Mouse (Mus musculus) embryonic facial prominence, embryonic 14.5 days (tissue): ENCODE data around the gene Ptprg. TPM values are rescaled to one million over a fixed set of nuclear protein-coding genes. Genes with fewer than 3 reads are reported as not detected.

Experiments
- ATAC-seq: fragments of 200-750 bp; cut with Nextera tagmentation; 2 replicates; pipeline ENCODE4 v1.8.0; 2017; ENCODE audit warnings: low read depth, moderate number of reproducible peaks, moderate TSS enrichment
- DNase-seq: peaks from one replicate; pipeline ENCODE4 v3.0.0-alpha.2; 2015; ENCODE audit warnings: low spot score
- H3K27ac ChIP-seq: fragments of 300-500 bp; sonication (generic); replicated peaks from 2 replicates; pipeline ENCODE4 v1.5.1; 2014; ENCODE audit warnings: low read depth, mild to moderate bottlenecking, low read length, moderate library complexity
- H3K27me3 ChIP-seq: fragments of 300-500 bp; sonication (generic); replicated peaks from 2 replicates; pipeline ENCODE4 v1.6.1; 2014; ENCODE audit warnings: low read length; ENCODE audit not compliant: control insufficient read depth, insufficient read depth
- H3K36me3 ChIP-seq: fragments of 300-500 bp; sonication (generic); 2 replicates; pipeline ENCODE4 v1.6.1; 2014; ENCODE audit warnings: low read length, mixed read lengths; ENCODE audit not compliant: control insufficient read depth, insufficient read depth
- H3K4me1 ChIP-seq: fragments of 300-500 bp; sonication (generic); 2 replicates; pipeline ENCODE4 v1.6.1; 2014; ENCODE audit warnings: antibody characterized with exemption, low read length; ENCODE audit not compliant: control insufficient read depth, insufficient read depth
- H3K4me2 ChIP-seq: fragments of 300-500 bp; sonication (generic); 2 replicates; pipeline ENCODE4 v1.6.1; 2014; ENCODE audit warnings: low read depth, mild to moderate bottlenecking, low read length, moderate library complexity, mixed read lengths
- H3K4me3 ChIP-seq: fragments of 300-500 bp; sonication (generic); 2 replicates; pipeline ENCODE4 v1.5.1; 2014; ENCODE audit warnings: low read depth, mild to moderate bottlenecking, low read length
- H3K9ac ChIP-seq: fragments of 300-500 bp; sonication (generic); 2 replicates; pipeline ENCODE4 v1.6.1; 2014; ENCODE audit warnings: low read depth, mild to moderate bottlenecking, low read length, moderate library complexity, mixed read lengths
- H3K9me3 ChIP-seq: fragments of 300-500 bp; sonication (generic); 2 replicates; pipeline ENCODE4 v1.6.1; 2016; ENCODE audit warnings: low read length; ENCODE audit not compliant: control insufficient read depth
- WGBS: fragments of 180-500 bp; shearing (Covaris S2); extraction: QIAGEN DNeasy Blood & Tissue Kit; methylation state at CpG from one replicate; pipeline ENCODE4 v1.1.7; 2014; 5-methylcytosine and 5-hydroxymethylcytosine counted together
- polyA plus RNA-seq: library from polyadenylated mRNA; unstranded; fragments of >200 nt; fragmentation: Nextera tagmentation; extraction: Ambion mirVana; gene quantifications from 2 replicates; pipeline ENCODE4 v1.2.1, GENCODE M21; 2014

The Ptprg gene
- polyA plus RNA-seq, 1 experiment from 2014 or later, result 23.5 TPM

DNA sequence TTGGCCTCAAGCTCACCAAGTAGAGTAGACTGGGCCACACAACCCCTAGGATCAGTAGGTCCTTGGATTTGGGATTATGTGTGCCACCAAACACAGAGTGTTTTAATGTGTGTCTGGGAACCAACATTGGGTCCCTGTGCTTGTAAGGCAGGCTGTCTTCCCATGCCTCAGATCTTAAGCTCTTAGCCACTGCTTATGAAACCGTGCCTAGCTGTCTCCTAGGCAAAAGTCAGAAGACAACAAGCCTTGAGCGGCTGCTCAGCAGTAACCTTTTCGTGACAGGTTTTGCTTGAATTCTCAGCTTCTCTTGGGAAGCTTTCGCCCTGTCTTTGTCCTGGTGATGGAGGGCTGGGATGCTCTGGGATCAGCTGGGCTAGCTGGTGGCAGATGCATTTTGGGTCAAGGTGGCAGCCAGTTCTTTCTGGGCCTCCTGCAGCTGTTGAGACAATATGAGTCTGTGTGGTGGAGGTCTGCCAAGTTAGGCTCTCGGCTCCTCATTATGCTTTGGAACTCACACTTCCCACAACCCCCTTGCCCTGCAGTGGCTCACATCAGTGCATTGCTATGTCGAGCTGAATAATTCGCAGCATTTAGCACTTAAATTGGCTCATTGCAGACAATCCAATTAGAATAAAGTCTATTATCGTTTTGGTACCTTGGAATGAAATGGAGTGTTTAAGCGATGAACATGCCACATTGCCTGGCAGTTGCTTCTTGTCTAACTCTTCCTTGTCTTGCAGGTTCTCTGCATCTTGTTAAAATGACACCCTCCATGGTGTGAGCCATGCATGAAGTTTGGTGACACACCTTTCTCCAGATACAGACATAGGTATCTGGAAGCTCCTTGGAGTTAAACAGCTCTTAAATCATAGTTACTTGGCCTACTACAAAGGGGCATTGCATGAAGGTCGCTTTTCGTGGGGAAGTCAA lies 321.9 kb downstream of the Ptprg start:
- 80% methylated on average over 11 of the region's 11 CpGs for WGBS
- H3K4me3 ChIP-seq, result no peak overlapping the region
- no peaks in the 10 kb centered on the region for H3K36me3 ChIP-seq
- peaks cover 42% of the 10 kb centered on the region for H3K4me1 ChIP-seq
- DNase-seq (peak; percentile 68), ATAC-seq (peak; percentile 67; the same call in 1 of the 2 replicates)
- H3K27ac ChIP-seq, result no peak overlapping the region
- H3K4me2 ChIP-seq, result no peak overlapping the region
- no peaks in the 10 kb centered on the region for H3K9me3 ChIP-seq
- H3K9ac ChIP-seq, result no peak overlapping the region
- H3K27me3 ChIP-seq, result no peaks in the 10 kb centered on the region

GRCm38 (mm10) chr14:11881082-11881481 lies 327.8 kb downstream of the Ptprg start:
- Histone ChIP-seq H3K9ac (no peak overlapping the region), H3K36me3 (no peaks in the 10 kb centered on the region), H3K27me3 (no peaks in the 10 kb centered on the region), H3K9me3 (no peaks in the 10 kb centered on the region), H3K27ac (no peak overlapping the region), H3K4me2 (no peak overlapping the region), H3K4me3 (no peak overlapping the region), H3K4me1 (peaks cover 39% of the 10 kb centered on the region)
- DNase-seq (peak; percentile 41), ATAC-seq (no peak)
- 74% methylated on average over 3 of the region's 3 CpGs for WGBS

DNA sequence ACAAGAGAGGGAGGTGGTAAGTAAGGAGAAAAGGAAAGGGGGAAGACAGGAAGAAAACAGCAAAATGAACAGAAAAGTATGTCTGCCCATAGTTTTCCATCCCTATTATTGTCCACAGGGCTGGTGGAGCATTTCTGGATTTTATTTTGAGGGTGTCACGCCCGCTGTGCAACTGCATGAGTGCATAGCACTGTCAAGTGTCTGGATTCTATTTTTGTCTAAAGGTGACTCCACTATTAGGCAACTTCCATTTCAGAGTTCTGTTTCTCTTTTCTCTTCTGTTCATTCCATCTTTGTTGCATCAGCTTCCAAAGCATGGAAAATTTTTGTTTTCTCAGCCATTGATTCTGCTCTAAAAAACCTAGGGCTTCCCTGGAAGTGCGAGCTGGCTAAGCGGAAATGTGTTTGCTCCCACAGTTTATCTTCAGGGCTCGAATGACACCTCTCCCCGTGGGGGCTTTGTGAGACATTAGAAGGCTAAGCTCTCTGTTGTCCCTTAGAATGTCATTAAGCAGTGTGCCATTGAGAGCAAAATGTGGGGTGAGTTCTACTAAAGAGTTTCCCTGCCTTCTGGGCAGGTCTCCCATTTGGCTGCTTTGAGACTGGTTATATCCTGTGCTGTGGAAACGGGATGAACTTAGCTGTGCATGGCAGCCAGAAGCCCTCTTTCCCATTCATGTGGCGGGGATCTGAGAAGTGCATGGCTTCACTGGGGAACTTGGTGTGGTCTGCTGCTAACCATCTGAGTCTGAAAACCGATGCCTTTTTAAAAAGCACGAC lies 330.0 kb downstream of the Ptprg start:
- Histone ChIP-seq H3K9me3 (no peaks in the 10 kb centered on the region), H3K4me3 (no peak overlapping the region), H3K4me1 (peaks cover 39% of the 10 kb centered on the region), H3K36me3 (no peaks in the 10 kb centered on the region), H3K27me3 (no peaks in the 10 kb centered on the region), H3K4me2 (peak overlapping the region; percentile 29), H3K27ac (peak overlapping the region; percentile 35; the same call in 1 of the 2 replicates), H3K9ac (no peak overlapping the region)
- DNase-seq, result peak; percentile 80
- WGBS, result 20% methylated on average over 10 of the region's 10 CpGs
- ATAC-seq, result peak; percentile 80

DNA sequence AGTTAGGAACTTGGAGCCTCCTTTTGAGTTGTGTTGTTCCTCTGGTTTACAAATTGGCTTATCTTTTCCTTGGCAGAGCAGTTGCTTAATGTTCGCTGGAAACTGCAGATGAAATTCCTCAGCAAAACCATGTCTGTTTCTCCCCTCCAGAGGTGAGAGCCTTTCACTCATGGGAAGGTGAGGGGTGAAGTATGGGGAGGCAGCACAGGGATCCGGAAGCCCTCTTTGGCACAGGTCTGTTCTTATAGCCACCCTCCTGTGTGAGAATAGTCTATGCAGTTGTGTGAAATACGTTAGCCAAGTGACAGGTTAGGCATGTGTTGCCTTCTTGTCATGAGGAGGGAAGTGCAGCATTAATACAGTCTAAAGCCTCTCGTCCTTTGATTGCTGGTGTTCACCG lies 330.7 kb downstream of the Ptprg start:
- Histone ChIP-seq H3K36me3 (no peaks in the 10 kb centered on the region), H3K27ac (peak overlapping the region; percentile 35; the same call in 1 of the 2 replicates), H3K27me3 (no peaks in the 10 kb centered on the region), H3K9me3 (no peaks in the 10 kb centered on the region), H3K4me1 (peaks cover 37% of the 10 kb centered on the region), H3K9ac (no peak overlapping the region), H3K4me2 (peak overlapping the region; percentile 29), H3K4me3 (no peak overlapping the region)
- WGBS, result 44% methylated on average over 5 of the region's 5 CpGs
- no peak for ATAC-seq
- DNase-seq, result no peak

- no peaks in the 10 kb centered on the region for H3K27me3 ChIP-seq
- H3K4me3 ChIP-seq, result no peak overlapping the region
- WGBS, result 72% methylated on average over 3 of the region's 3 CpGs
- DNase-seq, result no peak
- no peak overlapping the region for H3K27ac ChIP-seq
- no peak overlapping the region for H3K9ac ChIP-seq
- H3K4me1 ChIP-seq, result peaks cover 25% of the 10 kb centered on the region
- no peaks in the 10 kb centered on the region for H3K9me3 ChIP-seq
- no peaks in the 10 kb centered on the region for H3K36me3 ChIP-seq
- no peak overlapping the region for H3K4me2 ChIP-seq
- ATAC-seq, result no peak
Observed at GRCm38 (mm10) chr14:11886417-11886816, 333.1 kb downstream of the Ptprg start.

DNA sequence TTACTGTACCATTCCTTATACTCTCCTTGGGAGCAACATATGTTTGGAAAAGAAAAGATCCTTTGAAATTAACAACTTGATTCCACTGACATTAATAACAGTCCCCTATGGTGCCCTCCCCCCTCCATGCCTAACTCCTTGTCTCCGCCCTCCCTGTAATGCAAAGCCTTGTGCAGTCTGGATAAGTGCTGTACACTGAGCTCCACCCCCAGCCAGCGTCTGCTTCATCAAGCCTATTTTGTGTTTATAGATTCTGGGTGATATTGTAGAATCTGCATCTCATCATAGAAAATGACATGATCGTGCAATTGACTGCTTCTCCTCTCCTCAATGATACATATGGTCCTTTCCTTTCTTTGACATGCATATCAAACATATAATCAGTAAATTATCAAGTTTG lies 337.6 kb downstream of the Ptprg start:
- Histone ChIP-seq H3K27ac (no peak overlapping the region), H3K9ac (no peak overlapping the region), H3K9me3 (no peaks in the 10 kb centered on the region), H3K27me3 (no peaks in the 10 kb centered on the region), H3K36me3 (no peaks in the 10 kb centered on the region), H3K4me1 (0 out of 2 replicates have a peak, but pooled peaks cover 2% of the 10 kb centered on the region), H3K4me3 (no peak overlapping the region), H3K4me2 (no peak overlapping the region)
- ATAC-seq, result no peak
- DNase-seq, result no peak
- 56% methylated on average over 3 of the region's 3 CpGs for whole genome bisulfite sequencing

GRCm38 (mm10) chr14:11892621-11893020 lies 339.3 kb downstream of the Ptprg start:
- Histone ChIP-seq H3K27ac (no peak overlapping the region), H3K4me1 (peaks cover 9% of the 10 kb centered on the region; the same call in 1 of the 2 replicates), H3K4me2 (no peak overlapping the region), H3K9me3 (no peaks in the 10 kb centered on the region), H3K9ac (no peak overlapping the region), H3K27me3 (no peaks in the 10 kb centered on the region), H3K36me3 (no peaks in the 10 kb centered on the region), H3K4me3 (no peak overlapping the region)
- WGBS, result 59% methylated on average over 9 of the region's 9 CpGs
- DNase-seq (no peak), ATAC-seq (no peak)

- Histone ChIP-seq H3K27ac (no peak overlapping the region), H3K27me3 (no peaks in the 10 kb centered on the region), H3K4me3 (no peak overlapping the region), H3K4me1 (peaks cover 9% of the 10 kb centered on the region; the same call in 1 of the 2 replicates), H3K9ac (no peak overlapping the region), H3K36me3 (no peaks in the 10 kb centered on the region), H3K4me2 (no peak overlapping the region), H3K9me3 (no peaks in the 10 kb centered on the region)
- ATAC-seq (no peak), DNase-seq (no peak)
- WGBS, result 62% methylated on average over 13 of the region's 13 CpGs
Observed at GRCm38 (mm10) chr14:11895486-11895885, 342.2 kb downstream of the Ptprg start.
